ENCODE assay signal across 8 mouse cellular contexts in genomic region chr14:99943156-99943555, GRCm38 (mm10).
DNase-seq lines count a peak whose midpoint lies in the region; ATAC-seq and TF ChIP-seq lines count a peak whose summit lies in the region.

No protein-coding gene starts in this region.

- TF ChIP-seq CTCF in intestine, postnatal 0 days (IDR thresholded peaks at IDR 0.05; ENCODE audit: low read depth), result no peak

- intact Hi-C loops in left cerebral cortex, postnatal 4 days (cut with DNase I), result no loop called here

- H3K9ac ChIP-seq in intestine, postnatal 0 days (ENCODE audit: low read depth, low read length), result no peak overlapping the region
- H3K9ac ChIP-seq in liver, embryonic 13.5 days, result no peak overlapping the region

- peak; percentile 74 for ATAC-seq in intestine, postnatal 0 days
- 0 out of 2 replicates have a peak, but pooled peaks have one; percentile 26 for ATAC-seq in liver, embryonic 13.5 days (ENCODE audit: low read depth)

- DNase-seq in left cerebral cortex, postnatal 4 days, result peak; percentile 93
- DNase-seq in left cerebral cortex, adult 9 months (ENCODE audit: low spot score in 2 of 2), result no peak
- peak; percentile 83 to 90 for DNase-seq in cerebellum, postnatal 14 days
- DNase-seq in heart, adult 18-20 months, result peak; percentile 48 to 52
- no peak for DNase-seq in liver, embryonic 13.5 days
- DNase-seq in neural tube, embryonic 10.5 days (ENCODE audit: extremely low spot score, low spot score), result peak; percentile 62
- peak; percentile 68 for DNase-seq in thymus, postnatal 4 days

- WGBS in intestine, postnatal 0 days, result 12% methylated on average over 8 of the region's 8 CpGs
- WGBS in liver, embryonic 13.5 days (ENCODE audit: insufficient replicate concordance), result 26% methylated on average over 8 of the region's 8 CpGs

- H3K27ac ChIP-seq in intestine, postnatal 0 days (ENCODE audit: low read depth, low read length), result peak overlapping the region; percentile 60
- H3K27ac ChIP-seq in liver, embryonic 13.5 days, result no peak overlapping the region

- H3K4me2 ChIP-seq in intestine, postnatal 0 days (replicated peaks; ENCODE audit: low read depth), result no peak overlapping the region
- no peak overlapping the region for H3K4me2 ChIP-seq in liver, embryonic 13.5 days

- H3K36me3 ChIP-seq in intestine, postnatal 0 days (ENCODE audit: control insufficient read depth, insufficient read depth), result no peaks in the 10 kb centered on the region
- H3K36me3 ChIP-seq in liver, embryonic 13.5 days, result no peaks in the 10 kb centered on the region

- no peak overlapping the region for H3K4me3 ChIP-seq in intestine, postnatal 0 days (ENCODE audit: low read depth, low read length)
- no peak overlapping the region for H3K4me3 ChIP-seq in liver, embryonic 13.5 days (replicated peaks)

- 0 out of 2 replicates have a peak, but pooled peaks cover 6% of the 10 kb centered on the region for H3K4me1 ChIP-seq in intestine, postnatal 0 days (replicated peaks; ENCODE audit: control insufficient read depth, insufficient read depth, low read length)
- peaks cover 10% of the 10 kb centered on the region for H3K4me1 ChIP-seq in liver, embryonic 13.5 days (replicated peaks)

- H3K27me3 ChIP-seq in intestine, postnatal 0 days (replicated peaks; ENCODE audit: control insufficient read depth, insufficient read depth, low read length), result no peaks in the 10 kb centered on the region
- no peaks in the 10 kb centered on the region for H3K27me3 ChIP-seq in liver, embryonic 13.5 days

- no peaks in the 10 kb centered on the region for H3K9me3 ChIP-seq in intestine, postnatal 0 days (ENCODE audit: control insufficient read depth)
- no peaks in the 10 kb centered on the region for H3K9me3 ChIP-seq in liver, embryonic 13.5 days (replicated peaks)

Comparison
In these comparisons a context has a peak if more than half of its experiments do, and no peak if none do; other contexts are left out.
1. DNase-seq: peak in left cerebral cortex, postnatal 4 days (single experiment), cerebellum, postnatal 14 days (2 of 2), heart, adult 18-20 months (2 of 2), neural tube, embryonic 10.5 days (single experiment) and thymus, postnatal 4 days (single experiment); none in left cerebral cortex, adult 9 months (0 of 2) and liver, embryonic 13.5 days (single experiment).